Mouse (Mus musculus) cerebellum, postnatal 14 days (tissue): ENCODE measurements around the gene Chka.

ENCODE experiments used
- DNase-seq, 2 experiments: peaks; one replicate each; pipeline ENCODE4 v3.0.0; 2021; ENCODE audit warnings: mixed read lengths in 2 of 2

Chka gene

DNA sequence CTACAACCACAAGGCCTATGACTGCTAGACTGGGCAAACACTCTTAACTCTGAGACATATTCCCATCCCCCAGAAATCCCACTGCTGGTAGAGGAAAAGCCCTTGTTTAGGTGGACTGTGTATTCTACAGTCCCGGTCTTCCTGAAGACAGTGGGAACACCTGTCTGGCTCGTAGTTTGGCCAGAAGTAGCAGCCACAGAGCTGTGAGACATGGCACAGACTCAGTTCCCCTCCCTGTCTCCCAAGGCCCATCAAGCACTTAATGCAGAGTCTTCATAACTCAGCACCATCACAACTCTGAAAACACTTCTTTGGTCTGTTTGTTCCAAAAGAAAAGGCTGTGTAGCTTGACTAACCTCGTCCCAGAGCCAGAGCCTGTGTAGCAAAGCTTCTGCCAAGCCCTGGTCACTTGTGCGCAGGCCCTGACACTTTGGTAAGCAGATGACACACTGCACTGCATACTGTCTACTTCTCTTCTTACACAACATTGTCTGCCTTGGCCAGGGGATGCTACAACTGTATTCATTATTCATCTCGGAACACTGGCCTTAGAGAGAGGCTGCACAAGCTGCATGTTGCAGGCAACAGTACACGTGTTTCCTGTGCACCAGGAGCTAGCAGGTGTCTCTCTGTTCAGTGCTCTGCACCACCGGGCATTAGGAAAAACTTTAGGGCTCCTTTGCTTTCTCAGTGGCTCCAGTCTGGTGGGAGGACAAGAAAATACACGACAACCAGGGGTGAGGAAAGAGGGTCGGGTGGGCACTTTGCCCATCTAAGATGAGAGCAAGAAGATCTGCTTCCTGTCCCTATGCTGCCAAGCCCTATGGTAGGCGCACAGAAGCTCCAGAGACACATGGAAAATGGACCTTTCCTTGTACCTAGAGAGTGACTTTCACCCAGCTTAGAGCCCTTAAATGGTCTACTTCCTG lies 4.6 kb upstream of the Chka start:
- peak in 1 of 2 experiments; percentile 43 for DNase-seq

DNA sequence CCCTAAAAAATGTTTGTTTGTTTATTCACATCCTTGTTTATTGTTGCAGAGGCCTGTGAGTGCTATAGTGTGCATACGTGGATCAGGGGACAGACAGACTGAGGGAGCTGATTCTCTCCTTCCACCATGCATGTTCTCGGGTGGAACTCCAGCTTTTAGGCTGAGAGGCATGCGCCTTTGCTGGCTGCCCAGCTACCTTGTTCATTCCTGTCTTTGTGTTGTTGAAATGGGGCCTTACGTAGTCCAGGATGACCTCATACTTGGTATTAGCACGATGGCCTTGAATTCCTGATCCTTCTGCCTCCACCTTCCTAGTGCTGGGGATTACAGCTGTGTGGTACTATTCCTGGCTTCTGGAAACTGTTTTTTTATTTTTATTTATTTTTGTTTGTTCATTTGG lies 3.9 kb upstream of the Chka start:
- no peak for DNase-seq

DNA sequence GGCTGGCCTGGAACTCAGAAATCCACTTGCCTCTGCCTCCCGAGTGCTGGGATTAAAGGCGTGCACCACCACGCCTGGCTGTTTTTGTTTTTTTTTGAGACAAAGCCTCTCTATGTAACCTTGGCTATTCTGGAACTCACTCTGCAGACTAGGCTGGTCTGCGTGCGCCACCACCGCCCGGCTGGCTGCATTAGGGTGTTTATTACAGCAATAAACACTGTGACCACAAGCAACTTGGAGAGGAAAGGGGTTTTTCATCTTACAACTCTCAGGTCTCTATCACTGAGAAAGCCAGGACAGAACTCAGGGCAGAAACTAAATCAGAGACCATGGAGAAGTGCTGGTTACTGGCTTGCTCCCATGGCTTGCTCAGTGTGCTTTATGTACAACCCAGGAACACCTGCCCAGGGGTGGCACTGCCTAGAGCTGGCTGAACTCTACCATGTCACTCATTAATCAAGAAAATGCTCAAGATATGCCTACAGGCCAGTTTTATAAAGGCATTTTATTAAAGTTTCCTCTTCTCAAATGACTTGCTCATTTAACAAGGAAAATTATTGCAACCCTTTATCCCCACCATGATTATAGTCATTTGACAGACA lies 3.3 kb upstream of the Chka start:
- DNase-seq = no peak

DNA sequence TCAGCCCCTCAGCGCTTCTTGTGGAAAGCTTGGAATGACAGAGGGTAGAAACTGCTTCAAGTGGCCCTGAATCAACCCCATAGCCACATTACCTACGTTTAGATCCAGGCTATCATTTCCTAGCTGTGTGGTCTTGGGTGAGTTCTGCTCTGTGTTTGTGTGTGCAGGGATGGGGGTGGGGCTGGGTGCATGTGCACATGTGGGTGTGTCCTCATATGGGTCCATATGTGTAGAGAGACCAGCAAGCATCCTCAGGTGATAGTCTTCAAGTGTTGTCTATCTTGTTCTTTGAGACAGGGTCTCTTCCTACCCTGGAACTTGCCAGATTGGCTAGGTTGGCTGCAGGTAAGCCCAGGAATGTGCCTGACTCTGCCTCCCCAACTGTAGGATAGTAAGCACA lies 2.3 kb upstream of the Chka start:
- no peak for DNase-seq

DNA sequence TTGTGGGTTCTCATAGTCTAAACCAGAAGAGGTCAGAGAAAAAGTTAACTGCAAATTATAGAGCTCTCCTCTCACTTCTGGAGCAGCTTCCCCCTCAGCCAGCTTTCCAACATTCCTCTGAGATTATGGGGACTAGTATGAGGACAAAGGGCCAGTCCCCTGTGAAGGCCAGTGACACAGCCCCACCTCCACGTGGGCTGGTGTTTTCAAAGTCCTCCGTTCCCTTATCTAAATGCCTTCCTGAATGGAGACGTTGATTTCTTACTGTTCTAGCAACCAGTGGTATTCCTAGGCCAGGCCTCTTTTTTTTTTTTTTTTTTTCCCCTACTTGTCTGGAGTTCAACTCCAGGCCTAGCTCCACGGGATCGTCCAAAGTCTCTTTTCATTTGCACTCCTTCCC lies 1.5 kb upstream of the Chka start:
- DNase-seq = no peak

DNA sequence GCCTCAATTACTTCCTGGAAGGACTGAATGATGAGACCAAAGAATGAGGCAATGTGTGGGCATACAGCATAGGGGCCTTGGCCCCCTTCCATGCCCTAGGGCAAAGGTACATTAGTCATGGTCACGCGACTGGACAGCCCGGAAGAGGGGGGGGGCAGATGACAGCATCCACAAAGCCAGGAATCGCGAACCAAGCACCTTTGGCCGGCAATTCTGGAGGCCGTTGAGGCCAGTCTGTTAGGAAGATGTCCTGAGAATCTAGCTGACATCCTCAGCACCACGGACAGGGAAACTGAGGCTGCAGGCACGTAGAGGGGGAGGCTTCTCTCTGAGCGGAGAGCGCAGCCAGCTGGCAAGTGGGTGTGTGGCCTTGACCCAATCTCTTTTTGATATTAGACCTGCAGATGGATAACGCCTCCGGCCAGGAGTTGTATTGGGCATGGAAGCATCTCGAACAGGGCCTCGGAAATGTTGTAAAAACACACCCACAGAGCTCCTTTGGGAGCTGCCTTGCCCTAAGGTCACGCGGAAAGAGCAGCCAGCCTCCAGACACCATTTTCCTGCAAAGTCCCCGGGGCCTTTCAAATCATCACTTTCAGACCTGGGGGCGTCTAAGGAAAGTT lies 615 bp upstream of the Chka start:
- DNase-seq = peak; percentile 61 to 73

DNA sequence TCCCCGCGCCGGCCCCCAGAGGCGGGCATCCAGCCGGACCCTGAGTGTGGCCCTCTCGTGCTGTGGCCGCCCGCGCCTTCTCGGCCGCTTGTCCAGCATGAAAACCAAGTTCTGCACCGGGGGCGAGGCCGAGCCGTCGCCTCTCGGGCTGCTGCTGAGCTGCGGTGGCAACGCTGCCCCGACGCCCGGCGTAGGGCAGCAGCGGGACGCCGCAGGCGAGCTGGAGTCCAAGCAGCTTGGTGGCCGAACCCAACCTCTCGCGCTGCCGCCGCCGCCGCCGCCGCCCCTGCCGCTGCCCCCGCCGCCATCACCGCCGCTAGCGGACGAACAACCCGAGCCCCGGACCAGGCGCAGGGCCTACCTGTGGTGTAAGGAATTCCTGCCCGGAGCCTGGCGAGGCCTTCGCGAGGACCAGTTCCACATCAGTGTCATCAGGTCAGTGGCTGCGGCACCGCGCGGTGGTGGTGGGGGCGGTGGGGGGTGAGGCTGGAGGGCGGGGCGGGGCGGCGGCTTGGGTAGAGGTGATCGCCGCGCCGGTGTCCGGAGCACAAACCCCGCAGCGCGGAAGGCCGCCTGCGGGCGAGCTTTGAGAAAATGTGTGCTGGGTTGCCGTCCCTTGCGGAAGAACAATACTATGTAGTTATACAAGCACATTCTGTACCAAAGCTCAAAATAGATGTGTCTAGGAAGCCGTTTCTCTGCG lies 557 bp downstream of the Chka start:
- peak; percentile 71 to 75 for DNase-seq

DNA sequence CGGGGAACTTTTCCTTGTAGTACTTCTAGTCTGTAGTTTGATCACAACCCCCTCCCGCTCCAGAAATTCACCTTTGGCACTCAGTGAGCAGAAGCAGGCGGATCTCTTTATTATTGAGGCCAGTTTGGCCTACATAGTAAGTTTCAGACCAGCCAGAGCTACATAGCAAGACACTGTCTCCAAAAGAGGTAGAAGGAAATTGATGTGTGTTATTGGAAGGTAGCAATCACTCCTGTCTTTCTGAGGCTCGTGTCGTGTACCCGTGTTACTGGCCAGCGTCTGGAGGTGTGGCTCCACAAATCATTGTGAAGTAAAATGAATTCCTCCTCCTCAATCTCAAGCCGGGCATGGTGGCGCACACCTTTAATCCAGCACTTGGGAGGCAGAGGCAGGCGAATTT lies 1.5 kb downstream of the Chka start:
- DNase-seq = no peak

DNA sequence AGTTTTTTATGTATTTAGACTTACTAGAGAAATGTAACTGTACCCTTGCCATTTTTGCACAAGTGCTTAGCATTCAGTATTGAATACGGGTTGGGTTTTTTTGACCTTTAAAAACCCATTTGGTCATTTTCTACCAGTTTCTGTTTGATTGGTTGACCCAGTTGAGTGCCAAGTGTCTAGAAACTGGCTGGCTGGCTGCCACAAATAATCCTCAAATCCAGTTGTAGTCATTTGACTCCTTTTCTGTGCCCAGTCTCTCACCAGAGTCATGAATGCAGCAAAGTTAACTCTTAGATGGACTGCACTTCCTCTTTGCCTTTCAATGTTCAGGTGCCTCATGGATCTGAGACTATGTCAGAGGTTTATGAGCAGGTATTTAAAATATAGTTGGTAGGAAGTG lies 2.3 kb downstream of the Chka start:
- peak in 1 of 2 experiments; percentile 60 for DNase-seq

DNA sequence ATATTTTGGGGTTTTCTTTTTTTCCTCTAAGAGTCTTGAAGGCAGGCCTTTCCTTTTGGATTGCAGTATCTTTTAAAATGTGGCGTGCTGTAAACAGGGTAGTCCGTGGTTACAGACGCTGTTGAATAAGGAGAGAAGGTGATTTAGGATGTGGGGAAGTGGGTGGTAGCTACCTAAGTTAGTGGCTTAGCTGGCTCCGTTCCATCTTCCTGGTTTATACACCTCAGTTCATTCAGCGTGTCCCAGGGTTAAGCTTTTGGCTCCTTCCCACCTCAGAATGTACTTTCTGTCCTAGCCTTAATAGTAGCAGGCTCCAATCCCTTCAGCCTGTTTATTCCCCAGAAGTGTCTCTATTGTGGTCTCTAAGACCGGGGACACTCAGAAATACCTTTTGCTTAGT lies 3.5 kb downstream of the Chka start:
- peak in 1 of 2 experiments; percentile 29 for DNase-seq

DNA sequence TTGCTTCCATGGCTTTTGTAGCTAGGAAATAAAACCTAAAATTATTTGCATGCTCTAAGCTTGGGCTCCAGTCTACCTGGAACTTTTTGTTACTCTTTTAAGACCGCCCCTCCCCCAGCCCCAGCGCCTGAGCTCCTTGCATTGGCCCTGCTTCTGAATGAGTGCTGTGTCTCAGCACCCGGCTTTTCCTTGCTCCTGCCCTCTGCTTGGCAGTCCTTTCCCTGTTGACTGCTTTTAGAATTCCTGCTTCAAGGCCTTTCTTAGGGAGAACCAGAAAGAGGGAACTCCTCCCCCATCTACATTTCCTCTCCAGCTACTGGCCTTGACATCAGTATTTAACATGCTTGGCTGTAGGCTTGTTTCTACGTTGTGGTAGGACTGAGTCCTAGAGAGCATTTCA lies 4.0 kb downstream of the Chka start:
- DNase-seq = peak in 1 of 2 experiments; percentile 41

DNA sequence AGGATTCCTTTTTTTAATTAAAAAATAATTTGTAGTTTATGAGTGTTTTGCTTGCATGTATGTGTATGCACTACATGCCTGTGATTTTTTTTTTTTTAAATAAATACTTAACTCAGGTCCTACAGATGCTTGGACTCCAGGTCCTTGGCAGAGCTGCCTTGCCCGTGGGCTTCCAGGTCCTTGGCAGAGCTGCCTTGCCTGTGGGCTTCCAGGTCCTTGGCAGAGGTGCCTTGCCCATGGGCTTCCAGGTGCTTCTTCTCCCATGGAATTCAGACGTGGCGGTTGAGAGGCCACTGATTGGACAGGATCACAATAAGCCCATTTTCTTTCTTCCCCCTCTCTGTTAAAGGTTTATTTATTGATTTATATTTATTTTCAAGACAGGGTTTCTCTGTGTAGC lies 5.6 kb downstream of the Chka start:
- DNase-seq = peak; percentile 55 to 77

DNA sequence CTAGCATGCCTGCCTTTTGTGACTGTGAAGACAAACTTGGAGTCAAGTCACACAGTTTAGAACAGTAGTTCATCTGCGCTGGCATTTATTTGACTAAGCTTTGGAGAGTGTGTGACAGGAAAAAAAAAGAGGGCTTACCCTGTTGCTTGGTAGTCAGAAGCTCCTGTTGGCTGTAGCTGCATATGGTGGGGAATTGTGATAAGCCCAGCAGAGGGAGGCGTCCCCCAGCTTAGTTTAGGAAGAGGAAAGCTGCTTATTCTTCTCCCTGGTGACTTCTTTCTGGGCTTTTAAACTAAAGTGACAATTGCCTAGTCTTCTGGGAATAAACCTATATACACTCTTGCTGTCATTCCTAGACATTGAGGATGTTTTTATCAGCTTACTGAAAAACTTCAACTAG lies 11.1 kb downstream of the Chka start:
- DNase-seq = no peak

DNA sequence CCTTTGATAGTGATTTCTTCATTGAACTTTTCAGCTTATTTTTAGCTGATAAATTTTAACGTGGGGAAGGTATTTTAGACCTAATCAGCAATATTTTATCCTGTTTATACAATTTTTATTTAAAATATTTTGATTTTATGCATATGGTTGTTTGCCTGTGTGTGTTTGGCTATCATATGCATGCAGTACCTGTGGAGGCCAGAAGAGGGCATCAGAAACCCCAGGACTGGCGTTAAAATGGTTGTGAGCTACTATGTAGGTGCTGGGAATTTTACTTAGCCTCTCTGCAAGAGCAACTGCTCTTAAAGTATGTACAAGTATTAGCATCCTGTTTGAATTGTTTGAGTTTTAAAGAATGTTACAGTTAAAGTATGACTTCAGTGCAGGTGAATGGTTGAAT lies 13.4 kb downstream of the Chka start:
- no peak for DNase-seq

DNA sequence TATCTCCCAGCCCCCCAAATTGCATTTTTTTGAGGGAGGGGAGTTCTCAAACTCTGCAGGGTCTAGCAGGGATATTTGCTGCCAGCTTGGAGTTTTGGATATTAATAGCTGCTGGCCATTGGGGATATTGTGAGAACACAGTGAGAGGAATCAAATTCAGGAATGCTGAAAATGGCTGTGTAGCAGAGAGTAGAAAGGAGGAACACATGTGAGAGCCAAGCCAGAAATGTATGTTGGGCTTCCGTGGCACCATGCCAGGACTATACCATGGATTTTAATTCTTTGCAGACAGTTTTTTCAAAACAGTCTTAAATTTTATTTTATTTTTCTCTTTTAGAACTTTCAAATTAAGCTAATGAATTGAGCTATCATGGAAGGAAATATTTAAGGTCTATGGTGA lies 16.7 kb downstream of the Chka start:
- no peak for DNase-seq

DNA sequence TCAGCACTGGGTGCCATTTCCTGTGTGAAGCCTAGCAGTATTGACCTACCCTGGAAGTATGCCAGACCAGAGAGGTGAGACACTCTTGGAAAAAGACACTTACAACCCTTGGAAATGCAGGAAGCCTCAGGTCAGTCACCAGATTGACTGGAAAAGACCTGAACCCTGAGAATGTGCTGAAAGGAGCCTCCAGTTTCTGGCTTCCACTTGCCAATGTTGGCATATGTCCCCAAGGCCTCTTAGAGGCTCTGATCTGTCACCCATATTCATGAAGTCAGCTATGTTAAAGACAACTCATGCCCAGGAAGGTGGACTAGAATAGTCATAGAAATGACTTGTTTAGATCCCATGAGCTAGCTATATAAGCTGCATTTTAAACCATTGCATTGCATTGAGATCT lies 19.9 kb downstream of the Chka start:
- DNase-seq = no peak

DNA sequence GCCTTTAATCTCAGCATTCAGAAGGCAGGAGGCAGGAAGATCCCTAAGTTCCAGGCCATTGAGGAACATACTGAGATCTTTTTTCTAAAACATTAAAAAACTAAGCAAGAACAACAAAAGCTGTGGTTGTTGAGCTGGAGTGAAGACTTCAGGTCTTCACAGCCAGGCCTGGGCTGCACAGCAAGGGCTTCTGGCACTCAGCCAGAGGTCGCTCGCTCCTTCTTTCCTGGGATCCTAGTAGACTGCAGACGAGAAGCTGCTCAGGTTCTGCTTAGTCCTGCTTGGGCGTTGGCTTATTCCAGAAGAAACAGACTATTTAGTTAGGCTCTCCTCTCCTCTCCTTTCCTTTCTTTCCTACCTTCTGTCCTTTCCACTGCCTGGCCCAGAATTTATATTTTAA lies 20.8 kb downstream of the Chka start:
- DNase-seq = peak; percentile 67 to 73

DNA sequence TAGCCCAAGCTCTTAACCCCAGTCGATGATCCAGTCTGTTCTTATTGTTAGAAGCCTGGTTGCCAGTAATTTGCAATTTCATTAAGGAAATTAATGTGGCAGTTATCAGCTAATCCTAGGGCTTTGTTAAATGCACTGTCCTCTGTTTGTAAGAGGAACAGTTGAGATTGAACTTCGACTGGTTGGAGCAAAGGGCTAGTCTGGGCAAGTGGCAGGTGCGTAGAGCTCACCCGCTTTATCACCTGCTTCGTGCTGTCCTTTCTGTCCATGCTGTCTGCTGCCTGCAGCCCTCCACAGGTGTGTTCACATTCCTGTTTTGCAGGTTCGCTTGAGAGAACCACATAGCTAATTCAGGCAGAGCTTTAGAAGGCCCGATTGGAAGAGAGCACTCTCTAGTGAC lies 23.5 kb downstream of the Chka start:
- no peak for DNase-seq

DNA sequence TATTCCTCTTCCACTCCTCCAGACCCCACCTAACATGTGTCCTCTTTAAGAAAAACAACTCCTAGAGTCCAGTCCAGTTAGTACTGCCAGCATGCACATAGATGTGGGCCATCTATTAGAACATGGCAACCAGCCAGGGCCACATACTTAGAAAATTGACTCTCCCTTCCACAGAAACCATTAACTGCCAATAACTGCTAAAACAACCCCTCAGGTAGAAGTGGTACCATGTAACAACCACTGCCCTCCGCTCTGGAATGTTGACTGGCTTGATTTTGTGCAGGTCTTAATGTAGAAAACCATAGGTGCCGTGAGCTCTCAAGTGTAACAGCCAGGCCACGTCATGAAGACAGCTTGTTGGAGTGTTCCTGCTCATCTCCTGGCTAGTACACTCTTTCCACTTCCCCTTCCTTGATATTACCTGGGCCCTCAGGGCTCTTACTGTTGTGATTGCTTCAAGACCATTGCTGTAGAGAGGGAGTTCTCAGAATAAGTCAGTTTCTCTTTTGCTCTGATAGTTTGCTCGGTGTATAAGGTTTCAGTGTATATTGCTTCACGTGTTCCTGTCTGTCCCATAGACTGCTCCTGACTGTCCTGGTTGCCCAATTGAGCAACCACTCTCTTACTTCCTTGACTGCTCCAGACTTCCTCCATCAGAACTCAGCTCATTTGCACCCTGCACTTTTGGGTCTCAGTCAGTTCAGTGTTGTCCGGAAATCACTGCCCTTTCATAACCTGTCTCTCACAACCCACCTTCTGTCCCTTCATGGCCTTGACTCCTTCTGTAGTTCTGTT lies 28.7 kb downstream of the Chka start:
- DNase-seq = no peak

DNA sequence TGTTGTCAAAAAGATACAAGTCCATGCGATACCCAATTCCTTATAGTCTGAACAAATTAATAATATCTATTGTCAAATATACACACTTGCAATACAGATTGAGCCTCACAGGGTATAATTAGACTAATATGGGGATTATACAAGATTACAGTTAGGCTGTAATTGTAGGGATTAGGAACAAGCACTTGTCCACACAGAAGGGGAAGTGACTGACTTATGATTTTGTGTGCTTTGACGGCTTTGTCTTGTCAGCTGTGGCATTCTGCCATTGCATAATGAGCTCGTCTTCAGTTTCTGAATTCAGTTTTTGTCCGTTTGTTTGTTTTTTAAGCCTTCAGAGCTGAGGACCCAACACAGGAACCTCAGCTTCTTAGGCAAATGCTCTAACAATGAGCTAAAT lies 30.6 kb downstream of the Chka start:
- no peak for DNase-seq

DNA sequence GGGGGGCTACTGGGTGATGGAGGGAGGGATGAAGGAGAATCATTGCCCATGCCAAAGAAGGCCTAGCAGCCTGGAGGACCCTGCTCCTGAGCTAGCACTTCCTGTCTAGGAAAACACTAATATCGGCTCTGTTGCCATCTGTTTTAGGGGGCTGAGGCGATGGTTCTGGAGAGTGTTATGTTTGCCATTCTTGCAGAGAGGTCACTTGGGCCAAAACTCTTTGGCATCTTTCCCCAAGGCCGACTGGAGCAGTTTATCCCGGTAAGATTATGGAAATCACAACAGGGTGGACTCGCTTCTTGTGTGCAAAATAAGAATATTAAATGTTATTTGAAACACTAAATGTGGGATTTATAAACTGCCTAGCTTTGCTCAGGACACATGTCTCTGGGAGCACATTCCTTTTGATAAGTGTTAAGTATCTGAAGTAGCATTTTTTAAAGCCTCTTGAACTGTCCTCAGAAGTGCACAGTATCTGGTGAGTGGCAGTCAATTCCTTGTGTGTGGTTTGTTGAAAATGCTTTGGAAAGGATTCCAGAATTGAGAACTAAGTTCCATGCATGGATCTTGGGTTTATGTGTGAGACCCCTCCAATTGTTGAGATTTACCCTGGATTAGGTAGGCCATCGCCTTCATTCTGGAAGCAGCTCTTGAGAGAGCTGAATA lies 32.9 kb downstream of the Chka start:
- DNase-seq = peak in 1 of 2 experiments; percentile 41

DNA sequence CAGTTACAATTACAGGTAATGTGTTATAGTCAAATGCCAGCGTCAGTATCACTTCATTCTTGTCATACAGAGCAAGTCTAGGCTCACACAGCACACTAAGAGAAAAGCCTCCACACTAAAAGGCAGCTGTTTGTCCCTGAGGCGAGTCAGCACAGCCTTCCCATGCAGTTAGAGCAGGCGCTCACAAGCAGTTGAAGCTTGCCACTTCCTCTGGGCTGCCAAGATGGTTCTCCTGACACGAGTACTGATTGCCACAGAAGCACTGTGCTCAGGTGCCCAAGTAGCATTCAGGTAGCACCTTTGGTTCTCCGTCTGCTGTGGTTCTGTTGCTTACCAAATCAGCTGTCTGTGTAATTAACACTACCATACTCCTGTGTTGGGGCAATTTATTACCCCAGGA lies 37.5 kb downstream of the Chka start:
- no peak for DNase-seq
